Mouse (Mus musculus) retina, adult 2 months (tissue): ENCODE data around the gene Aida.
"Not testable (repeated sequence)": the region's sequence is repeated elsewhere in the genome, so short reads cannot be mapped to it uniquely, and the experiment has no call there.

Experiments used
- DNase-seq: peaks from one replicate; pipeline ENCODE4 v3.0.0-alpha.2; 2012; ENCODE audit warnings: low read depth, low spot score

Aida gene

DNA sequence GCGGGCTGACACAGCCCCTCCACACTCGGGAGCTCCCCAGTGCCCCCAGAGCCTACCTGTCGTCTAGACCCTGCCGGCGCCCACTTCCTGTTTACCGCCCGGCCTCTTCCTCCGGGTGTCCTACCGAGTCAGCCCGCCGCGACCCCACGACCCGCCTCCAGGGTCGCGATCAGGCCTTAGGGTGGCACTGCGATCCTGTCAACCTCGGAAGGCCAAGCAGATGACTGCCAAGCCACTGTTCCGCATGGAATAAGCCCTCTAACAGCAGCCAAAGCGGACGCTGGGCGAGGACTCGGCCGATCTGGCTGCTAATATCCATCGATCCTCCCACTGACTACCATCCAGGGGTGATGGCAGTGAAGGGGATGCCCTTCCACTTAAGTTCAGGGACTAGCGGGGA lies at the start of gene Aida:
TSS of gene Aida (plus strand) at position 126 of the 400 bp plus-strand sequence.
- no peak for DNase-seq

DNA sequence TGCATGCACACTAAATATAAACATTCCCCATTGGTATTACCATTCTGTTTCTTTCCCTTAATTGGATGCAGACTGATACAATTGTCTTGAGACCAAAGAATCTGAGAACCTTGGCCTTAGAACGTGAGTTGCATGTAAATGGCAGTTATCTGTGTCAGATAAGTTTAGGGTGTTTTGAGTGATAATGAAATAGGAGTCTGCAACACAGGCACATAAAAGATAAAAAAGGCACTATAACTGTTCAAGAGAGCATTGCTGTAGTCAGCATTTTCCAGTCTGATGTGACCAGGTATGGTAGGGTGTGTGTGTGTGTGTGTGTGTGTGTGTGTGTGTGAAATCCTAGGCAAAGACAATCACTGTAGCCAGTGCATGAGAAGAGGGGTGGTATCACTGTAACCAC lies 48.2 kb upstream of the Aida start:
- no peak for DNase-seq

- no peak for DNase-seq
Observed at GRCm38 (mm10) chr1:183250612-183251011, 45.8 kb upstream of the Aida start.

DNA sequence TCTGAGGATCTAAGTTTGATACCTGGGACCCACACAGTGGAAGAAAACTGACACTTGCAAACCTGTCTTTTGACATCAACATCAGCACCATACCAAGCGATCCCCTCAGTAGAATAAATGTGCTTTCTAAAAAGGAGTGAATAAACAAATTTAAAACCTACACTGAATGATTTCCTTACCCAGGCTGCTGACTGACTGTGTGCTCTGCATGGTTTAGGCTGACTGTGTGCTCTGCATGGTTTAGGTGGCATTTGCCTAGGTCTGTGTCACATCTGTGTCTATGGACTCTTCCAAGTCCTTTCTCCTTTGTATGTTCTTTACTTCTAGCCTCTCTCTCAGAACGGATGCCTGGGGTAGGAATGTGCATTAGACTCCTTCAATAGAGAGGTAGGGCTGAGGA lies 44.6 kb upstream of the Aida start:
- DNase-seq, result no peak

DNA sequence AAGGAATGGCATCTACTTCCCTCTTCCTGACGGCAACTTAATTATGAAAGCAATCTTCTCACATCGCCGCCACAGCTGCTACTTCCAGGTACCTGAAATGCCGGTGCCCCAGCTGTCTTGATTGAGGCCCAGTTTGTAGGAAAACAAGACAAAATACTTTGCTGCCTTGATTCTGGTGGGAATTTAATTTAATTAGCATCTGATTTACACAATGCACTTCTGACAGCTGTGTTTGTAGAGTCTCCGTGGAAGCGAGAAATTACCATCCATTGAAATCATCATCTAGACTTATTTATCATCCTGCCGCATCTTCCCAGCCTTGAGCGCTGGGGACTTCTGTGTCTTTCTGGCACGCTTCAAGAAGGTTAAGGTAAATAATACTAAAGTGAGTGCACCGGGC lies 43.8 kb upstream of the Aida start:
- no peak for DNase-seq

GRCm38 (mm10) chr1:183264145-183265008 lies 32.0 kb upstream of the Aida start:
- no peak for DNase-seq

DNA sequence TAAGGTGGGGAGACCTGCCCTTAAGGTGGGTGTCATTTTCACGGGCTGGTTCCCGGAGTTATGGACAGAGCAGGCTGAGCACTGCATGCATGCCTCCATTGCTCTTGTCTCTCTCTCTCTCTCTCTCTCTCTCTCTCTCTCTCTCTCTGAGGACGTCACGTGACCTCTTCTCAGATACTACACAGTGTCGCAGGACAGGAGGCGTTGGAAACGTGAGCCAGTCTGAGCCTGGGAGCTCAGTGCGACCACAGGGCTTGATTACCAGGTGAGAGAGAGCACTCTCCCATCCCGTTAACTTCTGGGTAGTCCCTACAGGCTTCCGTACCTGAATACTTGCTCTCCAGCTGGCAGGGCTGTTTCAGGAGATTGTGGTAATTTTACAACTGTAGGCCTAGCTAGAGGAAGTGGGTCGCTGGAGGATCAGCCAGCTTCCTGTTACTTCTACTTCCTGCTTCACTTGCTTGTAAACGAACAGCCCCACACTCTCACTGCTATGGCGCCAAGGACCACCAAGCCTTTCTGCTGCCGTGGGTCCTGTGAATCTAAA lies 30.4 kb upstream of the Aida start:
- DNase-seq, result no peak

DNA sequence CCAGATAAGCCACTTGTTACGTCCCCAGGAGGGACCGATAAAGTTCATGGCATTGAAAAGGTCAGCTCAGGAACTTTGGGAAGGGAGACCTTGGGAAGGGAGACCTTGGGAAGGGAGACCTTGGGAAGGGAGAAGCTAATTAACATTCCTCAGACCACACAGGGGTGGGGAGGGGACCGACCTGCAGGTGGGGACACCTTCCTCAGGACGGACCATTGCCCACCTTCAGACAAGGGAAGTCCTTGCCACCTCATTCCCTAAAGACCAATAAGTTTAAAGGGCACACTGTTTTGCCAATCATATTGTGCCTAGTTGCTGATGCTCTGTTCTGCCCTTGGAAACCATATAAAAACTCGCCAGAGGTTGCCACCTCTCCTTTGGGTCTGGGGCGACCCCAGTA lies 28.7 kb upstream of the Aida start:
- no peak for DNase-seq

DNA sequence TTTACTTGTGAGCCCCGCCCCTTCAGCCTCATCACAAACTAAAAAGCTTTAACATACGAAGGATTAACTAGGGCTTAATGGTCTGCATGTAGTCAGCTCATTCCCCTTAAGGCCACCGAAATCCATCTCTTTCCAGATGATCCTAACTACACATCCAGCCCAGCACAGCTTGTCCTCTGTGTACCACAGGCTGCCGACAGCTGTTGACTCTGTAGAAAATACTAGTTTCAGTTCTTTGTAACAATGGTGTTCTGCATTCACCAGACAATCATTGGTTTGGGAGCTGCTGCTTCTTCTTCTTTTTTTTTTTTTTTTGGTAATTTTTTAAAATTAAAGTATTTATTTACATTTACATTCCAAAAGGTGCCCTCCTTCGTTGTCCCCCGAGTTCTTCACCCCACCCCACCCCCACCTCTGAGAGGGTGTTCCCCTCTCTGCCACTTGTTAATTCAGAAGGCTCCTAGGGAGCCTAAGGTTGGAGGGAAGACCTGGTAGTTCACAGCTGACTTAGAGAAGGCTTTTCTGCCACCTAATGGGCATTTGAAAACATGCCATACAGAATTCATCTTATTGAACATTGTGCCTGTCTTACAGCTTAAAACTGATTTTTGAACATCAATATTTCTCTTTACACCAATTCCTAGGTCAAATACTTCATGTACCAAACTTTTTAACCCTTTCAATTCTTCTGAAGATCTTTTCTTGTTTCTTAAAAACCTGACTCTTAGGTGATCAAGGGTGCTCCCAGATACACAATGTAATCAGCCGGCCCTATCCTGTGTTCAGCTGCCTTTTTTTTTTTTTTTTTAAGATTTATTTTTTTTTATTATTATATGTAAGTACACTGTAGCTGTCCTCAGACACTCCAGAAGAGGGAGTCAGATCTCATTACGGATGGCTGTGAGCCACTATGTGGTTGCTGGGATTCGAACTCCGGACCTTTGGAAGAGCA lies 23.2 kb upstream of the Aida start:
- DNase-seq, result no peak

DNA sequence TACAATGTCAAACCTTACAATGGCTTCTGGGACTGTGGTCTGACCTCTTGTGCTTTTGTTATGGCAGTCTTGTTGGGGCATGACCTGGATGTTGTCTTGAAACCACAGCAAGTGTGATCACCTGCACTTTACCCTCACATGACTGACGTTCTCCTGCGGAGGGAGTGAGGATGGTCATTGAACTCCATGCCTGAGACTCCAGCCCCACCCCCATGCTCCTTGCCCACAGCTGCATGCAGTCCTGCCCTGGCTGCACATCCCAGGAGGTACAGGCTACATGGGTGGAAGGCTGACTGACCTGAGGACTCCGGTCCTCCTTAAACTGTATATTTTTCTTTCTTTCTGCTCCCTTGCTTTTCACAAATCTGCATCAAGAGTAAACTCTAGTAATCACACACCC lies 22.0 kb upstream of the Aida start:
- DNase-seq, result no peak

DNA sequence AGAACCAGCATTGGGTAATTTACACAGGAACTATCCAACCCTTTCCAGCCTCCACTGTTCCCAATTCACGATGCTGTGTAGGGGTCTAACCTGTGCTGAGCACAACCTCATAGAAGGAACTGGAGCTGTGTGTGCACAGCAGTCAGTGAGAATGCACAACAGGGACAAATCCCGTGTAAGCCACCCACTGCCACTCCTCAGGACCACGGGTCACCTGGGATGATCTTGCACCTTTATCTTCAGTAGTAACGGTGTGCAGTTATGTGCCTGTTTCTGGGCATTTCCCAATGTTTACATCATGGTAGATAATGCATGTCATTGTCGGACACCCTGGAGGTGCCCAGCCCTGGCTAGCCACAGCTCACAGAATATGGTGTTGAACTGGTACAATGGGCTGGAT lies 20.6 kb upstream of the Aida start:
- no peak for DNase-seq

GRCm38 (mm10) chr1:183288351-183288750 lies 8.0 kb upstream of the Aida start:
- DNase-seq, result no peak

- DNase-seq, result no peak
Observed at GRCm38 (mm10) chr1:183289576-183289975, 6.8 kb upstream of the Aida start.

GRCm38 (mm10) chr1:183296877-183297383 lies 540 bp downstream of the Aida start, which contains the start of gene Brox:
Gene Brox (minus strand): TSS chr1:183297269.
- DNase-seq, result peak; percentile 86

- DNase-seq, result no peak
Observed at GRCm38 (mm10) chr1:183297473-183297885, 1.1 kb downstream of the Aida start.

GRCm38 (mm10) chr1:183297886-183298489 lies 1.6 kb downstream of the Aida start:
- no peak for DNase-seq

- peak; percentile 79 for DNase-seq
Observed at GRCm38 (mm10) chr1:183299161-183299560, 2.8 kb downstream of the Aida start.

- no peak for DNase-seq
Observed at GRCm38 (mm10) chr1:183307555-183307954, 11.2 kb downstream of the Aida start.

DNA sequence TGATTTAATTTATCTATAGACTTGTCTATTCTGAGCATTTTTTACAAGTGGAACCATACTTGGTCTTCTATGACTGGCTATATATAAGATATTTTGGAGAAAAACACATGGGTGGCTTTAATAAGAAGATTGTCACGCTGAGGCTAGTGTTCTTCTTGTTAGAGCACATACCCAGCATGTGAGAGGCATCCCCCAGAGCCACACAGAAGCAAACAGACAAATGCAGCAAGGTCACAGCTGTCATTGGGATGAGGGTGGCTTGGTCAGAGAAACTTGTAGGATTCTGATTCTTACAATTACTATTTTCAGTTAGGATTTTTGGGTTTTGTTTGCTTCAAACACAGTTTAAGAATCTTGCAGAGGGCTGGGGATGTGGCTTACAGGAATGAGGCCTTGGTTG lies 12.1 kb downstream of the Aida start:
- DNase-seq, result no peak

DNA sequence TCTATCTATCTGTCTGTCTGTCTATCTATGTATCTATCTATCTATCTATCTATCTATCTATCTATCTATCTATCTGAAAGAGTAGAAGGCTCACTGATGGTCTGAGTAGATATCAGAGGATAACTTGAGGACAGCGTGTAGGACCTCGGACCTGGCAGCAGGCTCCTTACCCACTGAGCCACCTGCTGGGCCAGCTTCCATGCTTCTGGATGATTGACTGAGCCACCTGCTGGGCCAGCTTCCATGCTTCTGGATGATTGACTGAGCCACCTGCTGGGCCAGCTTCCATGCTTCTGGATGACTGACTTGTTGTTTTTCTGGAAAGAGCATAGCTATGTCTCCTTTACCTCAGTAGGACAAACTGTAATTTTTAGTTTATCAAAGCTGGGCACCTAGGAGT lies 13.2 kb downstream of the Aida start:
- not testable (repeated sequence) for DNase-seq

- no peak for DNase-seq
Observed at GRCm38 (mm10) chr1:183312076-183312475, 15.7 kb downstream of the Aida start.
